Mouse (Mus musculus): ENCODE measurements around the gene Htr1f.

Htr1f gene

GRCm38 (mm10) chr16:64973533-64974305 is 131.9 kb downstream of the Htr1f start:
- DNase-seq (ENCODE audit: low spot score), result no peak

- DNase-seq (ENCODE audit: low spot score), result no peak
Measured at GRCm38 (mm10) chr16:64961690-64962089, 144.0 kb downstream of the Htr1f start.

- no peak for DNase-seq (ENCODE audit: low spot score)
Measured at GRCm38 (mm10) chr16:64941646-64942195, 163.9 kb downstream of the Htr1f start.

GRCm38 (mm10) chr16:64934793-64935192 is 170.9 kb downstream of the Htr1f start:
- DNase-seq (ENCODE audit: low spot score), result no peak

- DNase-seq (ENCODE audit: low spot score), result no peak
Measured at GRCm38 (mm10) chr16:64934011-64934410, 171.6 kb downstream of the Htr1f start.

- no peak for DNase-seq (ENCODE audit: low spot score)
Measured at GRCm38 (mm10) chr16:64923500-64923899, 182.2 kb downstream of the Htr1f start.

- DNase-seq (ENCODE audit: low spot score), result no peak
Measured at GRCm38 (mm10) chr16:64908747-64909146, 196.9 kb downstream of the Htr1f start.

- no peak for DNase-seq (ENCODE audit: low spot score)
Measured at GRCm38 (mm10) chr16:64907112-64907511, 198.5 kb downstream of the Htr1f start.

- no peak for DNase-seq (ENCODE audit: low spot score)
Measured at GRCm38 (mm10) chr16:64903328-64903727, 202.3 kb downstream of the Htr1f start.

GRCm38 (mm10) chr16:64899084-64899483 is 206.6 kb downstream of the Htr1f start:
- no peak for DNase-seq (ENCODE audit: low spot score)

- DNase-seq (ENCODE audit: low spot score), result no peak
Measured at GRCm38 (mm10) chr16:64889496-64889895, 216.2 kb downstream of the Htr1f start.

- no peak for DNase-seq (ENCODE audit: low spot score)
Measured at GRCm38 (mm10) chr16:64885547-64885946, 220.1 kb downstream of the Htr1f start.

GRCm38 (mm10) chr16:64885142-64885541 is 220.5 kb downstream of the Htr1f start:
- no peak for DNase-seq (ENCODE audit: low spot score)

GRCm38 (mm10) chr16:64884420-64884838 is 221.2 kb downstream of the Htr1f start:
- no peak for DNase-seq (ENCODE audit: low spot score)

GRCm38 (mm10) chr16:64883896-64884295 is 221.8 kb downstream of the Htr1f start:
- DNase-seq (ENCODE audit: low spot score), result no peak

- DNase-seq (ENCODE audit: low spot score), result no peak
Measured at GRCm38 (mm10) chr16:64881442-64881841, 224.2 kb downstream of the Htr1f start.

GRCm38 (mm10) chr16:64880986-64881385 is 224.7 kb downstream of the Htr1f start:
- DNase-seq (ENCODE audit: low spot score), result no peak

GRCm38 (mm10) chr16:64879735-64880134 is 225.9 kb downstream of the Htr1f start:
- no peak for DNase-seq (ENCODE audit: low spot score)

- DNase-seq (ENCODE audit: low spot score), result no peak
Measured at GRCm38 (mm10) chr16:64878611-64879132, 227.0 kb downstream of the Htr1f start.

GRCm38 (mm10) chr16:64877314-64877713 is 228.3 kb downstream of the Htr1f start:
- DNase-seq (ENCODE audit: low spot score), result no peak

- no peak for DNase-seq (ENCODE audit: low spot score)
Measured at GRCm38 (mm10) chr16:64876631-64877265, 228.9 kb downstream of the Htr1f start.

GRCm38 (mm10) chr16:64875822-64876221 is 229.8 kb downstream of the Htr1f start:
- no peak for DNase-seq (ENCODE audit: low spot score)

GRCm38 (mm10) chr16:64875384-64875783 is 230.3 kb downstream of the Htr1f start:
- DNase-seq (ENCODE audit: low spot score), result no peak

Data from layer of hippocampus, adult 9-10 months (tissue).